Mouse (Mus musculus) ES-CJ7 (cell line): ENCODE results near the gene Met.

ENCODE experiments used
- DNase-seq: peaks from one replicate; pipeline ENCODE4 v3.0.0; 2011; ENCODE audit warnings: low read depth, low spot score

Gene Met

GRCm38 (mm10) chr6:17491502-17491901 is 27.9 kb downstream of the Met start:
- no peak for DNase-seq

DNA sequence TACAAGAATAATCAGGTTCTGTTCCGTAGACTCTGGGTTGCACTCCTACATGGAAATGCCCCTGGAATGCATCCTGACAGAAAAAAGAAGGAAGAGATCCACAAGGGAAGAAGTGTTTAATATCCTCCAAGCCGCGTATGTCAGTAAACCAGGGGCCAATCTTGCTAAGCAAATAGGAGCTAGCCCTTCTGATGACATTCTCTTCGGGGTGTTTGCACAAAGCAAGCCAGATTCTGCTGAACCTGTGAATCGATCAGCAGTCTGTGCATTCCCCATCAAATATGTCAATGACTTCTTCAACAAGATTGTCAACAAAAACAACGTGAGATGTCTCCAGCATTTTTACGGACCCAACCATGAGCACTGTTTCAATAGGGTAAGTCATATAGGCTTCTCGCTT is 28.5 kb downstream of the Met start:
- DNase-seq, result no peak

- no peak for DNase-seq
Observed at GRCm38 (mm10) chr6:17495413-17495812, 31.8 kb downstream of the Met start.

DNA sequence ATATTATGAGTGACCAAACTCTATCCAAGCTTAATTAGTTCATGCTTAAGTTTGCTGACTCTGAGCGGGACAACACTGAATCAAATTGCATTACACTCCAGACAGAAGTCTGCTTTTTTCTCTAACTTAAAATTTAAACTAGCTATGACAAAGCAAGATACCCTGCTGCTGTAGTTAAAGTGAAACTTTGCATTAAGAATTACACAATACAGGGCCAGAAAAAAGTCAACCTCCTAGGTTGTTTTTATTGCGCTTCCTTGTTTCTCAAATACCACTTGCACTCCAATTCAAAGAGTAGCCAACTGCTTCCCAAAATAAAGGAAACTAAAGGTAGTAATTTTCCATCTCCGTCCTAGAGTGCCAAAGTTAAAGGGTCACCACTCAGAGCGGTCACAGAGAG is 33.8 kb downstream of the Met start:
- no peak for DNase-seq

DNA sequence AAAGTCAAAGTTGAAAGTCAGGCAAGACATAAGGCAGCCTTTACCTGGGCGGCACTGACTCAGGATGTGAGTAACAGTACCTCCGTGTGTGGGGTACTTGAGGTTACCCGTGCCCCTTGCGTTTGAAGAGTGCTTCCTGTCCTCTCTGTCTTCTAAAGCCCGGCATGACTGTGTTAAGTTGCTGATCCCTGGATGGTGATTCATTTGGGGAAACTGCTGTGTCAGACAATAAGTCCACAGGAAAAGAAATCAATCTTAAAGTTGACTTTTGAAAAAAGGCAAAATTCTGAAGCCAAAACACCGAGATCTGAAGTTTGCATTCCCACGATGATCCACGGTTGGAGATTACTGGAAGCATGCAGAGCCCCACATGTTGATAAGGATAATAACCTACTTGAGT is 35.2 kb downstream of the Met start:
- DNase-seq, result no peak

- DNase-seq, result no peak
Observed at GRCm38 (mm10) chr6:17501440-17501839, 37.8 kb downstream of the Met start.

DNA sequence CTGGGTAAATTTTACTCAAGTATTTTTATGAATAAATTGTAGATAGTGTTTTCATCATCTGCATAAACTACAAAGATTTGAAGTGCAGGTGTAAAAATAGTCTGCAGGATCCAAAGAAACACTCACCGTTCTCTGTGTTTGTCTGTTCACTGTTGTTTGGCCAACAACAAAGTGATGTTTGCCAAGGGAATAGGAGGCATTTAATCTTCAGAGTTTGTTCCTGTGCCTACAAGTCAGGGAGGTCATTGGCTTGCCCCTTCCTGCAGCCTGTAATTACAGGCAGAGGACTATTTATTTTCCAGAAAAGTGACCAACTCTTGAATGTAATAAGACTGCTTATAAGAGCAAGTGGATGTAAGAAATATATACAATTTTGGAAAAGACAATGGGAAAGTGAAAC is 38.7 kb downstream of the Met start:
- no peak for DNase-seq

DNA sequence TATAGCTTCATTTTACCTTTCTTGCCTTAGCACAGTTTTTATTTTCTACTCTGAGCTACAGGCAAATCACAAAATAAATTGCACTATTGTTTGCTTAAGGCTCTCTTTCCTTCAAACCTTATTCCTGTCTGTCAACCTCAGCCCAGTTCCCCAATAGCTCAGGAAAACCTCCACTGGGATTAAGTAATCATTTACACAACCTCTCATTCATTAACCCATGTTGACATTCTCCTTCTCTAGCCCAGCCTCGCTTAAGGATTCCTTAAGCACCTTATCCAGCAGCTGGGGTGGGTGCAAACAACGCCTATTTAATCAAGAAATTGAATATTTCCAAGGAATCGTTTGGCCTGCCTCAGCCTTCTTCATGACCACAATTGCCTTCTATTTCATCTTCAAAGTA is 40.1 kb downstream of the Met start:
- DNase-seq, result no peak

DNA sequence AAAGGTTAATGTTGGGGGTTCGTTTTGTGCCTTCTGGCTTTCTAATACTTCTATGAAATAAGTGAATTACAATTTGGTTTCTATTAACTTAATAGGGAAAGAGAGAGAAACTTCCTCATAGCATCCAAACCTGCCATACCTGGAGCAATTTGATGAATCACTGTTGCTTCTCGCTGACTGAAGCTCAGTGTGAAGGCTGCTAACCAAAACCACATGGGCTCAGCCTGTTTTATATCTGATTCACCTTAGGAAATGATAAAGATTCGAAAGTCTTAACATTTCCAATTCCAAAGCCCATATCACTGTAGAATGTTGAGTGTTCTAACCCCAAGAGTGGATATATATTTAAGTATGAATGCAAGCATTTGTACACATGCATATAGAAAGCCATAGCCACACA is 41.9 kb downstream of the Met start:
- no peak for DNase-seq

DNA sequence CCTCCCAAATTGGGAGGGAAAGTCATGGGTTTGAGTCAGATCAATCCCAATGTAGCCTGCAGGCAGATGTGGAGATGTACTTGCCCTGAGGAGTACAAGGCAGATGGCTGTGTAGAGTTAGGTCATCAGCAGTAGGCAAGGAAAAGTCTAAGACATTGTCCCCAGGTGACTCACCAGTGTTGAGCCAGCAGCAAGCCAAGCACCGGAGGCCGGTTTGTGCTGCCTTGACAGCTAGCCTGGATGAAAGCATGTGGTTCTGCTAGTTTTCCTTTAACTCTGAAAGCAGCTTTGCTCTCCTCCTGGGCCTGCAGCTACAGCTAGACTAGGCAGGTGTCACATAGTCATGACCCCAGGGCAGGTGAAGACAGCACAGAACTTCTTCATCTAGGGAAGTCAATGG is 43.2 kb downstream of the Met start:
- no peak for DNase-seq

- no peak for DNase-seq
Observed at GRCm38 (mm10) chr6:17508184-17508583, 44.6 kb downstream of the Met start.

GRCm38 (mm10) chr6:17508604-17509372 is 45.2 kb downstream of the Met start:
- DNase-seq, result no peak

DNA sequence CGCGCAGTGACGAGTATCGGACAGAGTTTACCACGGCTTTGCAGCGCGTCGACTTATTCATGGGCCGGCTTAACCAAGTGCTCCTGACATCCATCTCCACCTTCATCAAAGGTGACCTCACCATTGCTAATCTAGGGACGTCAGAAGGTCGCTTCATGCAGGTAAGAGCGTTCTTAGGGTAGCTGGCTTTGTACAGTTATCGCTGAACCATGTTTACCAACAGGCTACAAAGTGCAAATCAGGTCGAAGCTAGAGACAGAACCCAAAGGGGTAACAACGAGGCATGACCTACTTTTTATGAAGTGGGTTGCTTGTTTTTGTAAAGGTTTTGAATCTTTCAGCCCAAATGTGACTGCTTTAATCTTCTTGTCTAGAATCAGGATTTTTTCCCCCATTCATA is 49.8 kb downstream of the Met start:
- DNase-seq, result no peak

DNA sequence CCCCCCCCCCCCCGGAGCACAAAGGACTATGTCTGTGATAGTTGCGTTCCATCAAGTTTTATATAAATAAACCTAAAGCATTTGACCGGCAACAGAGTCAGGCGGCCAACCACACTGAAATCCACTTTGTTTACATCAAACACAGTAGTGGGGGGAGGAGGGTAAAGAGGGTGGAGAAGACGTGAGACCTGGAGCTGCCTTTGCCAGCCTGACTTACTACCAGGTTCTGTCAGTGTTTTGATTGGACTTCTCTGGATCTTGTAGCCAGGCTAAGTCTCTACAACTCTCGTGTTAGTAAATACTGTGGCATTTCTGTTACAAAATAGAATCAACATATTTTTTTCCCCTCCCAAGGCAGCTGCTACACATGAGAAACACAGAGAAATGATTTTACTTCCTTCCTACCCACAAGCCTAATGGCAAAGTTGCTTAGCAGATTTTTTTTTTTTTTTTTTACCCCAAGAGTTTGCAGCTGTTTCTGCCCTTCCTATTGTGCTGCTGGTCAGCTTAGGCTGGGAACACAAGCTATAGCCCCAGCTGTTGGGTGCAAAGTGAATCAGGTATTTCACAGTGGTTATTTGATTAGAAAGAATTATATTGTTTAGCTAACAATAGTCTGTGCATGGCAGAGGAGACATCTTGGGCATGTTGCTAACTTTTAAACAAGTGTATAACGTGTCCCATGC is 52.3 kb downstream of the Met start:
- DNase-seq, result no peak

DNA sequence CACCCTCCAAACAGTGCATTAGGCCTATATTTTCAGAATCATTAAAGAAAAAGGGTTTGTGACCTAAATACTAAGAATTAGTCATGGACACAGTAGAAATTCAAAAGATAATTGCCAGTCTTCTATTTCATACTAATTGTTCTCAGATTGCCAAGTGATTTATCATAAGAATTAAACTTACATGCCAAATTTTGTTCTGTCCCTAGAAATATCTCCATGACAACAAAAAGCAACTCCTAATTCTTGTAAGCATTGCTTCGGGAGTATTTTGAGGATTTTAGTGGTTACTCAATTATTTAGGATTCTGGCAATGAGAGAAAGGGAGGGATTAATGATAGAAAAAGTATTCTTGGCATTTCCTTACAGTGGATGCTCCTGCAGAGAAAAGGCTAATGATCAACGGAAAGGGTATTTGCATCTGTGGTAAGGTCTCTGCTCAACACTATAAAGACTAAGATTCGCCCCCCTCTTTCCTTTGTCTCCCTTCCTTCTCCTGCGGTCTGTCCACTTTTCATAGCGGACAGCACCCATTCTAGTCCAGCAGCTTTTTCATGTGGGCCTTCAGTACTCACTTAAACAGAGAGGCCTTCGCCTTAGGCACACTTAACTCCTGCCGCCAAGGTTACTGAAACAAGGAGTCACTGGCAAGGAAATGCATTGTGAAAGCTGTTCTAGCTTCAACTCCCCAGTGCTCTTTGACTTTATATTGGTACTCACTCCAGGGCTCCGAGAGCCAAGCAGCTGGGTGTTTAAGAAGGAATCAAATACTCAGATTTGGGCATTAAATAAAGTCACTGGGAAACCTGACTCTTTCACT is 58.5 kb downstream of the Met start:
- DNase-seq, result no peak

DNA sequence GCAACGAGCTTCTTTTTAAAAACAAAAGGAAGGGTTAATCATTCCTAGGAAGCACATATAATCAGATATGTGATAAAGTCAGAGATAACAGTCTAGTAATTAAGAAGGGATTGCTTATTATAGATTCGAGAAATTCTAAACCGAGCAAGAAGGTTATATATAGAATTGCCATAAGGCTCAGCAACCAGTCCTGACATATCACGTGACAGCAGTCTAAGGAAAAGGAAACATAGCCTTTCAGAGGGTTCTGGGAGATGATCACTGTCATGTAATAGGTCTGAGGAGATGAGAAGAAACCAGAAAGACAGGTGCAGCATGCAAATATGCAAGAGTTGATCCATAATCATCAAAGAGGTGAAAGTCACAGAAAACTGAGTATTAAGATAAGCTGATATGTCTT is 59.3 kb downstream of the Met start:
- DNase-seq, result no peak

- DNase-seq, result no peak
Observed at GRCm38 (mm10) chr6:17529490-17530269, 66.1 kb downstream of the Met start.

DNA sequence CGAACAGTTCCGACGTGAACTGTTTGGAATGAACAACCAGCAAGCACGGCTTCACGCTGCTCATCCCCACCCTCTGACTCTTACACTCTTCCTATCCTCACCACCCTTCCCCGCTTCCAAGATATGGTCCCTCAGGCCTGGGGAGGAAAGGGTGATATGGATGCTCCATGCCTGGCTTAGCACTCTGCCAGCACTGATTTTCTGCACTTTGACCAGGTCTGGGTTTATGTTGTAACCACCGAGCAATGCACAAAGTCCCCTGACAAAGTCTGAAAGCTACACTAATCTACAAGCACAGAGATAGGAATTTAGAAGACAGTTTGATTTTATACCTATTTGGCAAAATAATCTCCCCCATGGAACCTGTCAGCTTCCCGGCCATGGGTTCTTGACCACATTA is 78.0 kb downstream of the Met start:
- no peak for DNase-seq

- DNase-seq, result no peak
Observed at GRCm38 (mm10) chr6:17542383-17542782, 78.8 kb downstream of the Met start.

DNA sequence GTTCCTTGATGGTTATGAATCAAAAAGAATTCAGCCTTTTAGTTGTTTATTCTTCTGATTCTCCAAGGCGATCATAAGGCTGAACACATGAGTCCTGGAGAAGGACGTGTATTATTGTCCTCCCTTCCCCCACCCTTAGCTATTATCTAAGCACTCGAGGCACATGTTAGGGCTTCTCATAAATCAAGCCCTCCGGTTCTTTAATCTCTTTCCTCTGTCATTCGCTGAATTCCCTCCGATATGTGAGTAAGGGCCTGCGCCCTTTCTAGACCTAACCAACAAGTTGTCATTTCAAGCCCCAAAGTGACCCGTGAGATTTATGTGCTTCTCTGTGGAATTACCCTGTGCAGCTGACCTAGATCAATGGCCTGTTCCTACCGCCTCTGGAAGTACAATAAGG is 81.9 kb downstream of the Met start:
- DNase-seq, result no peak

DNA sequence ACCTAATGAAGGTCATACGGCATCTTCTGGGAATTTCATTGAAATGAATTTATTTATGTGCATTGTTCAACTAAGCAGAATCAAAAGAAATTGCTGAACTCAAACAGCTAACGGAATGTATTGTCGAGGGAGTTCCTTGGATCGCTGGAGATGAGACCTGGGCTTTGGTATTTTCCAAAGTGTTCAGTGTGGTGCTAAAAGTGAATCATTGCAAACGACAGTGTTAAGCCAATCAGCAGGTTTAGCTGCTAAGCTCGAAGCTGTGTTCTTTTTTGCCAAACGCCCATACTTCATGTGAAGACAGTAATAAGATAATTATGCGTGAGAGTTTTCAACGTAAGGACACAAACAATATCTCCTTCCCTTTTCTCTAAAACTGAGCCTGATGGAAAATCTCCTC is 82.7 kb downstream of the Met start:
- no peak for DNase-seq

- no peak for DNase-seq
Observed at GRCm38 (mm10) chr6:17546825-17547224, 83.2 kb downstream of the Met start.
